Mouse (Mus musculus) midbrain, embryonic 16.5 days (tissue): ENCODE results near the gene Cdc42. TPM values are rescaled to one million over a fixed set of nuclear protein-coding genes. Genes with fewer than 3 reads are reported as not detected.

ENCODE experiments used
- ATAC-seq: fragments of 200-750 bp; cut with Nextera tagmentation; 2 replicates; pipeline ENCODE4 v1.8.0; 2017; ENCODE audit warnings: moderate TSS enrichment
- H3K27ac ChIP-seq: fragments of 300-500 bp; sonication (generic); 2 replicates; pipeline ENCODE4 v1.5.1; 2014; ENCODE audit warnings: mild to moderate bottlenecking, low read length, mixed read lengths
- H3K27me3 ChIP-seq: fragments of 300-500 bp; sonication (generic); 2 replicates; pipeline ENCODE4 v1.6.1; 2014; ENCODE audit warnings: low read depth, low read length, mixed read lengths; ENCODE audit not compliant: control insufficient read depth, insufficient read depth
- H3K36me3 ChIP-seq: fragments of 300-500 bp; sonication (generic); 2 replicates; pipeline ENCODE4 v1.6.1; 2014; ENCODE audit warnings: mild to moderate bottlenecking, low read length, moderate library complexity, mixed read lengths; ENCODE audit not compliant: control insufficient read depth, insufficient read depth
- H3K4me1 ChIP-seq: fragments of 300-500 bp; sonication (generic); 2 replicates; pipeline ENCODE4 v1.6.1; 2014; ENCODE audit warnings: mild to moderate bottlenecking, low read length, mixed read lengths; ENCODE audit not compliant: control insufficient read depth, insufficient read depth
- H3K4me2 ChIP-seq: fragments of 300-500 bp; sonication (generic); 2 replicates; pipeline ENCODE4 v1.6.1; 2014; ENCODE audit warnings: mild to moderate bottlenecking, low read length, mixed read lengths
- H3K4me3 ChIP-seq: fragments of 300-500 bp; sonication (generic); 2 replicates; pipeline ENCODE4 v1.5.1; 2014; ENCODE audit warnings: low read depth, mild to moderate bottlenecking, low read length, moderate library complexity, mixed read lengths
- H3K9ac ChIP-seq: fragments of 300-500 bp; sonication (generic); 2 replicates; pipeline ENCODE4 v1.6.1; 2014; ENCODE audit warnings: low read depth, low read length, mixed read lengths
- H3K9me3 ChIP-seq: fragments of 300-500 bp; sonication (generic); replicated peaks from 2 replicates; pipeline ENCODE4 v1.6.1; 2014; ENCODE audit warnings: mild to moderate bottlenecking, low read length, mixed read lengths; ENCODE audit not compliant: control insufficient read depth, poor library complexity, severe bottlenecking
- WGBS: fragments of 180-500 bp; shearing (Covaris S2); extraction: QIAGEN DNeasy Blood & Tissue Kit; methylation state at CpG from one replicate; pipeline ENCODE4 v1.1.7; 2014; 5-methylcytosine and 5-hydroxymethylcytosine counted together
- polyA plus RNA-seq: library from polyadenylated mRNA; unstranded; fragments of >200 nt; fragmentation: Nextera tagmentation; extraction: Ambion mirVana; gene quantifications from 2 replicates; pipeline ENCODE4 v1.2.1, GENCODE M21; 2015

Cdc42 gene
- polyA plus RNA-seq, 1 experiment from 2014 or later = 1,095 TPM

DNA sequence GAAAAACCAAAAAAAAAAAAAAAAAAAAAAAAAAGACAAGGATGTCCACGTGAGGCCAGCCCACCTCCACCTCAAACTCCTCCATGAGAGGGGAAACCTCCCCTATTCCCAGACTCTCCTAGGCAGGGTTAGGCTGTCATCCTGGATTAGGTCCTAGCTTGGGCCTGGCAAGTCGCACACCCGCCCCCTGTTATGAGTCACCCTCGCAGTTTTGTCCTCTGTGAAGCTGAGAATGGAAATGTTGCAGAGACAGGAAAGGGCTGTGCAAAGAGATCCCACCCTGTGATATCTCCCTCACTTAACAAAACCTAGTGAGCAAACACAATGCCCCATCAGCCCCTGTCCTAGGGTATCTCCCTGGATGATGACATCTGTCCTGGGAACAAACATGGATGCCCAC lies 59.9 kb downstream of the Cdc42 start:
- 0 out of 2 replicates have a peak, but pooled peaks cover 3% of the 10 kb centered on the region for H3K4me1 ChIP-seq

DNA sequence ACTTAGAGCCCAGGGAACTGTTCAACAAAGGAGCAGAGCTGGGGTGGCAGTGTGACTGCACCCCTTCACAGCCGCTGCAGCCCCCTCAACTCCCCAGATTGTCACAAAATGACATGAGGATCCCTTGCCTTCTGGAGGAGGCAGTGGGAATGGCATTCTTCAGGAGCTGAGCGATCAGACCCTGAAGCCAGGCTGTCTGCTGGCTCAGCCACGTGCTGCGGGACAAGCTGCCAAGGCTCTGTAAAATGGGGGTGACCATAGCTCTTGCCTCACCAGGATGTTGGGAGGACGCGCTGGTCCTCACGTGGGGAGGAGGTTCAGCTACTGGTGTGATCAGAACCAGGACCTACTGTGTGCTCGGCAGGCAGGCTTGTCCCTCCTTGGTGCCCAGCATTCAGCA lies 62.6 kb downstream of the Cdc42 start:
- Histone ChIP-seq H3K27ac (no peak overlapping the region), H3K27me3 (no peaks in the 10 kb centered on the region), H3K9ac (no peak overlapping the region), H3K4me1 (no peaks in the 10 kb centered on the region), H3K9me3 (no peaks in the 10 kb centered on the region), H3K36me3 (no peaks in the 10 kb centered on the region), H3K4me3 (no peak overlapping the region), H3K4me2 (no peak overlapping the region)
- ATAC-seq = no peak
- WGBS = 85% methylated on average over 8 of the region's 8 CpGs

More for the DNA sequence above, 59.9 kb downstream of the Cdc42 start:
- H3K4me2 ChIP-seq = no peak overlapping the region
- H3K9ac ChIP-seq = no peak overlapping the region
- no peak overlapping the region for H3K27ac ChIP-seq
- ATAC-seq = no peak
- no peaks in the 10 kb centered on the region for H3K36me3 ChIP-seq
- H3K9me3 ChIP-seq = no peaks in the 10 kb centered on the region
- H3K27me3 ChIP-seq = no peaks in the 10 kb centered on the region
- 93% methylated on average over 4 of the region's 4 CpGs for WGBS
- no peak overlapping the region for H3K4me3 ChIP-seq

DNA sequence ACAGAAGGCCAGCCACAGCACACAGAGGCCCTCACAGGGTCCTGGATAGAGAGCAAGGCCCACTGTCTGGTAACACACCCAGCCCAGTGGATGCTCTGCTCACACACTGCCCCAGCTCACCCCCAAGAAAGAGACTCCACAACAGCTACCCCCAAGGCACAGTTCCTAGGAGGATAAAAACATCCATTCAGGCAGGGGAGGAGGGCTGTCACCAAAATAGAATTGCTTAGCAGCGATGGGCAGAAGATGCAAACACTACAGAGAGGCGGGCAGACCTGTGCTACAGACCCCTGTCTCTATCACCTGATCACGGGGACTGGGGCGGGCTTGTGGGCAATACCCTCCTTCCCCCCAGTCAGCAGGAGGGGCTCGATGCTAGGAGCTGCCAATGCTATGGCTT lies 63.0 kb downstream of the Cdc42 start:
- no peaks in the 10 kb centered on the region for H3K27me3 ChIP-seq
- no peaks in the 10 kb centered on the region for H3K9me3 ChIP-seq
- no peak overlapping the region for H3K27ac ChIP-seq
- 78% methylated on average over 5 of the region's 5 CpGs for WGBS
- no peak for ATAC-seq
- H3K36me3 ChIP-seq = no peaks in the 10 kb centered on the region
- H3K4me3 ChIP-seq = no peak overlapping the region
- no peak overlapping the region; the same call in 1 of the 2 replicates for H3K9ac ChIP-seq
- no peak overlapping the region for H3K4me2 ChIP-seq
- no peaks in the 10 kb centered on the region for H3K4me1 ChIP-seq

DNA sequence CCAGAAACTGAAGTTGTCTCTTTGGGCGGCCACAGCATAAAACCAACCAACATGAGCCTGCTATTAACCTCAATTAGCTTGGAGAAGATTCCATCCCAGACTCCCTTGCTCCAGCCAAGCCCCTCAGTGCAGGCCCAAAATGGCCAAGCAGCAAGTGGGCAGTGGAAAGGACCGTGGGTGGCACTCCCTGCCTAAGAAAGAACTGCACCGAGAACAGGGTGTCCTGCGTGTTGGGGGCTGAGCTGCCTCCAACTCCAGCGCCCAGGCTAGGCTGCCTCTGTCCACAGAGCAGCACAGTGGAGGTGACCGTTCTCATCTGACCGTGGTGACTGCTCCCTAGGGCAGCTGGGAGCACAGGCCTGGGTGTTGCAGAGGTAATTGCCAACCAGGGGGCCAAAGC lies 63.5 kb downstream of the Cdc42 start:
- Histone ChIP-seq H3K27me3 (no peaks in the 10 kb centered on the region), H3K36me3 (no peaks in the 10 kb centered on the region)

DNA sequence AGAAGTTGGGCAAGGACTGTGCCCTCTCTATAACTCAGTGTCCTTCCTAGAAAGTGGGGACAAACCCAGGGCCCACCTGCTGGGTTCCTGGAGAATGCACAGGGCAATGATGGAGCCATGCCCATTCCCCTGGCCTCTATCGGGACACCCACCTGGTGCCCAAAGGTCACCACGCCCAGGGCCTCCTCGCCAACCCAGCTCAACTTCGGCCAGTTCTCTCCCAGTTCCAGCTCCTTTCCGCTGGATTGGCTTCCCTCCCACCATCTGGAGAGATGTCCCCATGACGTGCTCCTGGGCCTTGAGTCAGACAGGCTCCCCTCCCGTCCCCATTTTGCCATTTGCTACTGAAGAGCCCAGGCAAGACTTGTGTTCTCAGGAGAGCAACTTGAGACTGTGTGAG lies 64.9 kb downstream of the Cdc42 start:
- Histone ChIP-seq H3K9me3 (no peaks in the 10 kb centered on the region), H3K4me3 (no peak overlapping the region), H3K9ac (no peak overlapping the region), H3K4me1 (no peaks in the 10 kb centered on the region), H3K36me3 (no peaks in the 10 kb centered on the region), H3K27me3 (no peaks in the 10 kb centered on the region), H3K4me2 (no peak overlapping the region), H3K27ac (no peak overlapping the region)
- WGBS = 91% methylated on average over 7 of the region's 7 CpGs
- ATAC-seq = no peak

More for the DNA sequence above, 63.5 kb downstream of the Cdc42 start:
- H3K4me2 ChIP-seq = no peak overlapping the region
- H3K4me1 ChIP-seq = no peaks in the 10 kb centered on the region
- H3K4me3 ChIP-seq = no peak overlapping the region
- H3K27ac ChIP-seq = no peak overlapping the region
- WGBS = 91% methylated on average over 7 of the region's 7 CpGs
- no peak overlapping the region for H3K9ac ChIP-seq
- no peak for ATAC-seq
- H3K9me3 ChIP-seq = no peaks in the 10 kb centered on the region

DNA sequence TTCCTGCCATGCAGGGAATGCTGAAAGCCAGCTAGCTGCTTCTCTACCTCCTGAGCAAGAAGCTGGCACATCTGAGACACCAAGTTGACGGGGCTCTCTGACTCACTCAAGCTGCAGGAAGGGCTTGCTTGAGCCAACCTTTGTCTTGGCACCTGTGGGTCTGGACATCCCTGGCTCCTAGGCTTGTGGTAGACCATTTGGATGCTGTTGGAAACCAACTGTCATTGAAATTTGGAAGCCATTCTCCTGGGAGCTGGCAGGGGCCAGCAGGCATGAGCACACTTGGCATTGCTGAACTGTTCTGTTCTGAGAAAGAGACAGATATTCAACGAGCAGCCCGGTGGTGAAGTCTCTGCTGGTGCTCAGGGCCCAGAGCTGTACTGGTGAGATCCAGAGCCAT lies 67.3 kb downstream of the Cdc42 start:
- Histone ChIP-seq H3K27me3 (no peaks in the 10 kb centered on the region), H3K27ac (no peak overlapping the region), H3K36me3 (no peaks in the 10 kb centered on the region), H3K4me2 (no peak overlapping the region), H3K9ac (no peak overlapping the region), H3K4me3 (no peak overlapping the region), H3K4me1 (no peaks in the 10 kb centered on the region), H3K9me3 (no peaks in the 10 kb centered on the region)
- ATAC-seq = no peak
- WGBS = 85% methylated on average over 3 of the region's 3 CpGs

DNA sequence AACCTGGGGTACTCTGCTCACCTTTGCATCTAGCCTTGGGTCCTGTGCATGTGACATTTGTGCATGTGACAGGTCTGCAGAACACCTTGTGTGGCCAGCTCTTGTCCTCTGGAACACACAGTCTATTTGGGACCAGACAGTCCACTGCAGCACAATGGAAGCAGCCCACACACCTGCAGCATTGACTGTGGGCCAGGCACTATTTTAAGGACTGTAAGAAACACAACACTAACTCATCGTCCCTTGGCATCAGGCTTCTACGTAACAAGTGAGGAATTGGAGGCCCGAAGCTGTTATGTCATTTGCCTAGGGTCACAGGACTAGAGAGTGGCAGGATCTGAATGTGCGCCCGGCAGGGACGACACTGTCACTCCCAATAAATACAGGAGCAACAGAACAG lies 67.8 kb downstream of the Cdc42 start:
- peaks cover under 1% of the 10 kb centered on the region; the same call in 1 of the 2 replicates for H3K27me3 ChIP-seq
- no peak overlapping the region for H3K4me3 ChIP-seq
- 93% methylated on average over 6 of the region's 6 CpGs for WGBS
- H3K4me1 ChIP-seq = no peaks in the 10 kb centered on the region
- H3K36me3 ChIP-seq = no peaks in the 10 kb centered on the region
- no peak overlapping the region for H3K9ac ChIP-seq
- H3K27ac ChIP-seq = no peak overlapping the region
- no peak for ATAC-seq
- no peaks in the 10 kb centered on the region for H3K9me3 ChIP-seq
- no peak overlapping the region for H3K4me2 ChIP-seq

DNA sequence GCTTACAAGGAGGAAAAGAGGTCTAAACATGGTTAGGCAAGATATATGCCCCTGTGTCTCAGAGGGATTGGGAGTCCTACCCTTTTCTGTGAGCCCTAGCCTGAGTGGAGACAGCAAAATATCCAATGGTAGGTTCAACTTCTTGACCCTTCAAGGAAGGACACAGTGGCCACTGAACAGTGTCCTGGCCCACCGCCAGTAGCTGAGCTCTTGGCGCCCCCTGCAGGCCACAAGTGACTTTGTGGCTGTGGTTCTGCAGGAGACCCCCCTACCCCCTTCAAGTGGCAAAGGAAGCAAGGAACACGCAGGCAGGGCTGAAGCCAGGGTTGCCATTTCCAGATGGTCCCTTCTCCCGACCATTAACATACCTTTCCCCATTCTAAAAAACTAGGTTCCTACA lies 69.7 kb downstream of the Cdc42 start:
- Histone ChIP-seq H3K36me3 (no peaks in the 10 kb centered on the region), H3K4me3 (no peak overlapping the region), H3K9me3 (no peaks in the 10 kb centered on the region), H3K27me3 (peaks cover 14% of the 10 kb centered on the region; the same call in 1 of the 2 replicates), H3K27ac (no peak overlapping the region), H3K4me2 (no peak overlapping the region), H3K4me1 (peaks cover 3% of the 10 kb centered on the region), H3K9ac (no peak overlapping the region)
- ATAC-seq = no peak
- WGBS = 8% methylated on average over 4 of the region's 4 CpGs

DNA sequence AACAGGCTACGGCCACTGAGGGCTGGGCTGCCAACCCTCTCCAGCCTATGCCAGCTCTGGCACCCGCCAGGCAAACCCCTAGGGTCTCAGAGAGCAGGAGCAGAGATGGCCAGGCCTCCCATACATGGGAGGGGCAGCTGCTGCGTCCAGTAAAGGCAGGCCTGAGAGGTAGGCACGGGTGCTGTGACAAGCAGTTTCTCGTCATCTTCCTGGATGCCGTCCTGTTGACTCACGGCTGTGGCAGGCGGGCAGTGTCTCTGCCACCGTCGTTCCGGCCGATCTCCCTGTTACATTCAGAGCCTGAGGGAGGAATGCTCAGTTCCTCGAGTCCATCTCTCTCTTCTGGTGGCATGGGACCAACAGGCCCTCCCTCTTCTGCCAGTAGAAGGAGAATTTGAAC lies 70.3 kb downstream of the Cdc42 start:
- Histone ChIP-seq H3K27ac (no peak overlapping the region), H3K4me1 (peaks cover 7% of the 10 kb centered on the region), H3K27me3 (peaks cover 18% of the 10 kb centered on the region), H3K4me2 (no peak overlapping the region), H3K9ac (no peak overlapping the region), H3K9me3 (no peaks in the 10 kb centered on the region), H3K4me3 (no peak overlapping the region), H3K36me3 (no peaks in the 10 kb centered on the region)
- no peak for ATAC-seq
- WGBS = 78% methylated on average over 13 of the region's 13 CpGs

DNA sequence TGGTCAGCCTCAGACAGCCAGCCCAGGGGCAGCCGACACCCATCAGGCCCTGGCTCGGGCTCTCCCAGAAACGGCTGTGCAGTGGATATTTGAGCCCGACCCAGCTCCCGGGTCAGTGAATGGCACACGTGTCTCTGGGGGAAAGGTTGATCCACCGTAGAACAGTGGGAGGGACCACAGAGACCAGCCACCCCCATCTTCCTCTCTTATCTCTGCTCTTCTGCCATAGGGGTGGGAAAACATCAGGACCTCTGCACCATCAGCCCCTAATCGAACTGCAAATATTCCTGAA lies 70.9 kb downstream of the Cdc42 start:
- Histone ChIP-seq H3K36me3 (no peaks in the 10 kb centered on the region), H3K4me3 (no peak overlapping the region), H3K4me1 (peaks cover 7% of the 10 kb centered on the region), H3K9me3 (no peaks in the 10 kb centered on the region), H3K27me3 (peaks cover 24% of the 10 kb centered on the region), H3K4me2 (no peak overlapping the region), H3K27ac (no peak overlapping the region), H3K9ac (peak overlapping the region; percentile 10; the same call in 1 of the 2 replicates)
- ATAC-seq = no peak
- WGBS = 64% methylated on average over 8 of the region's 8 CpGs
